Mouse (Mus musculus) thymus, postnatal 10 days (tissue): Measurements from ENCODE around the gene Mcpt8.
A peak's percentile ranks its signal among the peaks of the same experiment; 100 is the strongest.
"Not testable (repeated sequence)": the region's sequence is repeated elsewhere in the genome, so short reads cannot be mapped to it uniquely, and the experiment has no call there.

Experiments used
- DNase-seq, 2 experiments: peaks; one replicate each; pipeline ENCODE4 v3.0.0; 2021; ENCODE audit warnings: low spot score in 2 of 2

Mcpt8 gene

GRCm38 (mm10) chr14:56085167-56085566 lies at the start of gene Mcpt8:
Gene Mcpt8 (minus strand): TSS chr14:56085273.
- no peak for DNase-seq

GRCm38 (mm10) chr14:56133675-56134074 lies 48.6 kb upstream of the Mcpt8 start:
- not testable (repeated sequence) for DNase-seq

- DNase-seq, result not testable (repeated sequence)
These were observed 47.4 kb upstream of the Mcpt8 start, which contains the start of gene Gzmd for GRCm38 (mm10) chr14:56132508-56132907. Gene Gzmd (minus strand): TSS chr14:56132608.

GRCm38 (mm10) chr14:56128341-56128740 lies 43.3 kb upstream of the Mcpt8 start:
- no peak for DNase-seq

GRCm38 (mm10) chr14:56123516-56123915 lies 38.4 kb upstream of the Mcpt8 start:
- no peak for DNase-seq

DNA sequence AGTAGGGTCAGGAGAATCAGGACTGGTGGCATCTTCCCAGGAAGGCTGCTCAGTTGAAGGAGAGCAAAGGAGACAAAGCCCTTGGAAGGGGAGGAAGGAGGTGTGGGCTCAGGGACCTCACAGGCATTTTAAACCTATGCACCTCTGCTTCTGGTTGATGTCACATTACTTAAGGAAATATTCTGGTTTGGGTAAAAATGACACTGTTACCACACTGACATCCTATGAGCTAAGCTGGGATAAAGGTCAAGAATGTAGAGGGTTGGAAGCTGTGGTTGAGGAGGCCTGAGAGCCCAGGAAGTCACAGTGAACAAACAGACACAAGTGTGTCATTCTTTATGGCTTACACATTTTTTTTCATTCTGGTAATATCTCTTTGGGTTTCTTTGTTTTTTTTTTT lies 35.5 kb upstream of the Mcpt8 start, which contains the start of gene Gzme:
Gene Gzme (minus strand): TSS at position 101 of the 400 bp plus-strand sequence.
- no peak for DNase-seq

DNA sequence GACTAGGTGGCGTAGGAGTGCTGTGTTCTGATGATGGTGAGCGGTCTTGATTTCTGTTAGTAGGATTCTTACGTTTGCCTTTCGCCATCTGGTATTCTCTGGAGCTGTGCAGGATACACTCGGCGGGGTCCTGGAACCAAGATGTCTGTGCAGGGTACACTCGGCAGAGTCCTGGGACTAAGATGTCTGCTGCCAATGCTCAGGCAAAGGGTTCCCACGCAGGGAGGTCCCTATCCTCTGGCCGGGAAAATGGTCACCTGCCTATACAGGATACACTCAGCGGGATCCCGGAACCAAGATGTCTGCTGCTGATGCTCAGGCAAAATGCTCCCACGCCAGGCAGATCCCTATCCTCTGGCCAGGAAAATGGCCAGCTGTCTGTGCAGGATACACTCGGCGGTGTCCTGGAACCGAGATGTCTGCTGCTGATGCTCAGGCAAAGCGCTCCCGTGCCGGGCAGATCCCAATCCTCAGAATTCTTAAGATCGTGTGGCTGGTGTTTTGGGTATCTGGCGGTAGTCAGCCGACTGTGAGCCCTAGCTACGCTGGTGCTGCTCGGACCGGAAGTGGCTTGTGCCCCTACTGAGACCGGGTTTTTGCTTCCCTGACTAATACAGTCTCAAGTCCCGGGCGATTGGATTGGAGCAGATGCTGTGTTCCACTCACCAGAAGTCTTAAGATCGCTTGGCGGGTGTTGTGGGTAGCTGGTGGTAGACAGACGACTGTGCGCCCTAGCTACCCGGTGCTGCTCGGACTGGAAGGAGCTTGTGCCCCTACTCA lies 30.6 kb upstream of the Mcpt8 start:
- not testable (repeated sequence) for DNase-seq

- no peak for DNase-seq
These were observed 20.5 kb upstream of the Mcpt8 start for GRCm38 (mm10) chr14:56105447-56106180.

GRCm38 (mm10) chr14:56105016-56105415 lies 19.9 kb upstream of the Mcpt8 start:
- no peak for DNase-seq

DNA sequence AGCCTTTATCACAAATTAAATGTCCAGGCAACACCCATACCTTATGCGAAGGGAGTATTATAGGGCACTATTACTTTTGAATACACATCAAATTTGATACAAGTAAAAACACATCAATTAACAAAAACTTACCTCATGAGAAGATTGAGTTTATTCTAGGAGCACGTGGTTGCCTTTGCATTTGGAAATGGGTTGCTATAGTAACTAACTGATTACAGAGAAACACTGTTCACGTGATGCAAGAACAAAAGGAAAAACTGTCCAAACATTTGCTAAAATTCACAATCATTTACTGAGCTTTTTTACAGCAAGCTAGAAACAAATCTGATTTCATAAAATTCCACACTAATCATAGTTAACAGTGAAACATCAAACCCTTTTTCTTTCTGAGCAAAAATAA lies 18.4 kb upstream of the Mcpt8 start:
- no peak for DNase-seq

DNA sequence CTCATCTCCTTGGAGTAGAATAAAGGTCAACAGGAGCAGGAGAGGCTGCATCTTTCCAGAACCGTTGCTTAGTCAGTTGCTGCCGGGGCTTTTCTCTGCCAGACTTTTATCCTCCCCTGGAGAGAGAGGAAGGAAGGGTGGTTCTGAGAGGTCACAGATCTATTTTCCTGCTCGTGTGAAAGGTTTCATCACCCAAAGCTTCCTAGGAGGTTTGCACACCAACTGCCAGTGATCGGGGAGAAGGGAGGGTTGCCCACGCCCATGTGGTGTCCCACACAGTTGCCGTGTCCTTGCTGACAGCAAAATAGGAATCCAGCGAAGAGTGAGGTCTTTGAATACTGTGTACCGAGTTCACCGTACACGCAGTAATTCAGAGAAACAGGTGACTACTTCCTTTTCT lies 17.3 kb upstream of the Mcpt8 start, which contains the start of gene Ctsg:
Gene Ctsg (minus strand): TSS at position 189 of the 400 bp plus-strand sequence.
- DNase-seq, result no peak

GRCm38 (mm10) chr14:56098940-56099339 lies 13.9 kb upstream of the Mcpt8 start:
- peak in 1 of 2 experiments; percentile 25 for DNase-seq

DNA sequence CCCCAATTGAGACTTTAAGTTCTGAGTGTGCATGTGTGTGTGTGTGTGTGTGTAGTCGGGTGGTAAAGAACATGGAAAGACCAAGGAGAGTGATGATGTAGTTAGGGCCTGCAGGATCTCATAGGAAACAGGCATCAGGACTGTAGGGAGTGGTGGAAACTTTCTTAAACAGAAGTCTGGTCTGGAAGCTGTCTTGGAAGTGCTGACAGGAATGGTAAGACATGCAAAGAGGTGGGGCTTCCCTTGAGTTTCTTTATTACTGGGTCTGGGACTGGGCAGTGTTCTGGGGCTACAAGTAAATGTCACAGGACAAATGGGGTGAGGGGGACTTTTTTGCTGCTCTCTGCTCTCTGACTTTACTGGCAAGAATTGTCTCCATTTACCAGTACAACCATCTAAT lies 12.5 kb upstream of the Mcpt8 start:
- DNase-seq, result no peak

GRCm38 (mm10) chr14:56093353-56093752 lies 8.3 kb upstream of the Mcpt8 start:
- no peak for DNase-seq

DNA sequence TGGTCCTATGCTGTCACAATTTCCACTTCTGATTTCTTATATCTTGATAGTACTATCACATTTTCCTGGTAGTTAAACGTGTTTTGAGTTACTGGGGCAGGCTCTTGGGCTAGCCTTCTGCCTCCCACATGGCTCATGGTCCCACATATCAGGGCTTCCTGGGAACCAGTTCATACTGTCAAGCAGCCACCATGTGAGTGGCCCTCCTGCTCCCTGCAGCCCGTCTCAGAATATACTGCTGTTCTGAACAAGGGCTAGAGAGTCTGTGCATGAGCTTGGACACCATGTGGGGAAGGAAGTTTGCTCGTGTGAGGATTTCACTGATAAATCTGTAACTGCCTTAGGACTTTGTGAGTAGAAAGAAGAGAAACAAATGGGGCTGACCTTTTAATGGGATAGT lies 1.6 kb upstream of the Mcpt8 start:
- DNase-seq, result no peak

GRCm38 (mm10) chr14:56082016-56082415 lies 3.1 kb downstream of the Mcpt8 start:
- DNase-seq, result no peak

DNA sequence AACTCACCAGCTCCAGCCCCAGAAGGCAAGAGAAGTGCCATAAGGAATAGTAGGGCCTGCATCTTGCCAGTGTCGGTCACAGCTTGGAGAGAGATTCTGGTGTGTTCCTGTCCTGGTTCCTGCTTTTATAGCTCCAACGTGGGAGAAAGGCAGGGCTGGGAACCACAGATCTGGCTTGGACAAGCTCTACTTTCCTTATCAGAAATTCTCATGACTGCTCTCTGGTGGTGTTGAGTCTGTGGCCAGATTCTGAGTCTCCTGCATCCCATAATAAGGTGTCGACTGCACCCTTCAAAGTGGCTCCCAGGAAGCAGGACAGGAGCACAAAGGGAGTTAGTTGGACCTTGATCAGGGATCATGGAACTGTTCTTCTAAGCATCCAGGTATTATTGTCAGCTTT lies 22.9 kb downstream of the Mcpt8 start, which contains the start of gene Mcpt4:
Gene Mcpt4 (minus strand): TSS at position 101 of the 400 bp plus-strand sequence.
- not testable (repeated sequence) for DNase-seq

- DNase-seq, result no peak
These were observed 27.4 kb downstream of the Mcpt8 start for GRCm38 (mm10) chr14:56057722-56058121.

DNA sequence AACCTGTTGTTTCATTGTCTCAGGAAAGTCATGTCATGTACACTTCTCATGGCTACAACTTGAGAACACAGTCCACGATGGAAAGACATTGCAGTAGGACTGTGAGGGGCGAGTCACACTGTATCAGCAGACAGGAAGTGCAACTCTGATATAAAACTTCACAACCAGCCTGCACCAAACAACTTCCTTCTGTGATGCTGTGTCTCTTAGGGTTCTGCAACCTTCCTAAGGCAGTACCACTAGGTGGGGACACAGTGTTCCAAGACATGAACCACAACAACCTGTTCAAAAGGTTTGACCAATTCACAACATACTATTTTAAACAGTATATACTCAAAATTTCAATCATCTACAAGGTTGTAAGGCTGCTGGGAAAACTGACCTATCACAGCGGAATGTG lies 29.7 kb downstream of the Mcpt8 start:
- DNase-seq, result no peak

- not testable (repeated sequence) for DNase-seq
These were observed 43.3 kb downstream of the Mcpt8 start, which contains the start of gene Mcpt2 for GRCm38 (mm10) chr14:56041792-56042191. Gene Mcpt2 (plus strand): TSS chr14:56042041.

GRCm38 (mm10) chr14:56034433-56034832 lies 50.6 kb downstream of the Mcpt8 start:
- no peak for DNase-seq
